Mouse (Mus musculus) bone marrow macrophage, adult 2 months (primary cell): ENCODE results near the gene Olfr1495.

Experiments used
- CTCF ChIP-seq: IDR thresholded peaks from 2 replicates; pipeline ENCODE4 v1.5.1; 2012; ENCODE audit warnings: low read depth, mild to moderate bottlenecking, low read length, moderate library complexity
- POLR2A ChIP-seq: IDR thresholded peaks from 2 replicates; pipeline ENCODE4 v1.6.1; 2012; ENCODE audit warnings: mild to moderate bottlenecking, low read depth, low read length, borderline replicate concordance

DNA sequence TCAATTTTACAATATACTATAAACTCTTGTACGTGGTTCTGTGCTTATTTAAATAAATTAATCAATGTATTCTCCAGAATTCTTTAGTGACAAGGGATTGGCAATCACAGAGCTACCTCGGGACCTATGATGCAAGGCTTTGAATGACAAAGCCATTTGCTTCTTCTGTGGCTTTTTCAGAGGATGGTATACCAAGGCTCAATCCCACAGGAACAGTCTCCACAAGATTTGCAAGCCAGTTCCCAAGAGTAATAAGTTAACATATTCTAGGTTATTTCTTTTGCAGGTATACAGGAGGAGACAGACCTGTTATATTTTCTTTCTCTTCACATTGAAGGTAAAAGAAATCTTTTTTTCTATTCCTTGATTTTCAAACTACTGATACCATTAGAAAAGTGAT lies 41.4 kb upstream of the Olfr1495 start, which contains the start of gene Olfr1493-ps1:
- TF ChIP-seq POLR2A = no peak
- no peak for TF ChIP-seq CTCF
